Mouse (Mus musculus): ENCODE measurements around the gene Gpnmb.
A peak's percentile ranks its signal among the peaks of the same experiment; 100 is the strongest.

Gpnmb gene

GRCm38 (mm10) chr6:49036275-49037267, at the start of gene Gpnmb:
TSS of gene Gpnmb (plus strand) at chr6:49036546.
- peak; percentile 22 for DNase-seq

- DNase-seq, result no peak
Measured at GRCm38 (mm10) chr6:48989971-48990370, 46.4 kb upstream of the Gpnmb start.

- DNase-seq, result no peak
Measured at GRCm38 (mm10) chr6:48991991-48992390, 44.4 kb upstream of the Gpnmb start.

- DNase-seq, result no peak
Measured at GRCm38 (mm10) chr6:48998186-48998585, 38.2 kb upstream of the Gpnmb start.

- DNase-seq, result no peak
Measured at GRCm38 (mm10) chr6:48998796-48999195, 37.5 kb upstream of the Gpnmb start.

- no peak for DNase-seq
Measured at GRCm38 (mm10) chr6:49003381-49003780, 33.0 kb upstream of the Gpnmb start.

- DNase-seq, result peak; percentile 64
Measured at GRCm38 (mm10) chr6:49007981-49008380, 28.4 kb upstream of the Gpnmb start.

GRCm38 (mm10) chr6:49008420-49009160, 27.8 kb upstream of the Gpnmb start:
- no peak for DNase-seq

GRCm38 (mm10) chr6:49009161-49009555, 27.2 kb upstream of the Gpnmb start:
- no peak for DNase-seq

GRCm38 (mm10) chr6:49009665-49010064, 26.7 kb upstream of the Gpnmb start:
- no peak for DNase-seq

GRCm38 (mm10) chr6:49011191-49011590, 25.2 kb upstream of the Gpnmb start:
- DNase-seq, result no peak

- DNase-seq, result no peak
Measured at GRCm38 (mm10) chr6:49013023-49013422, 23.3 kb upstream of the Gpnmb start.

GRCm38 (mm10) chr6:49013458-49013857, 22.9 kb upstream of the Gpnmb start:
- no peak for DNase-seq

GRCm38 (mm10) chr6:49017150-49017549, 19.2 kb upstream of the Gpnmb start:
- peak; percentile 34 for DNase-seq

GRCm38 (mm10) chr6:49019341-49019740, 17.0 kb upstream of the Gpnmb start:
- no peak for DNase-seq

GRCm38 (mm10) chr6:49021141-49022012, 15.0 kb upstream of the Gpnmb start:
- DNase-seq, result peak; percentile 22

GRCm38 (mm10) chr6:49022384-49022783, 14.0 kb upstream of the Gpnmb start:
- DNase-seq, result no peak

- no peak for DNase-seq
Measured at GRCm38 (mm10) chr6:49023315-49023714, 13.0 kb upstream of the Gpnmb start.

- DNase-seq, result no peak
Measured at GRCm38 (mm10) chr6:49025290-49025689, 11.1 kb upstream of the Gpnmb start.

GRCm38 (mm10) chr6:49026496-49026895, 9.8 kb upstream of the Gpnmb start:
- DNase-seq, result no peak

- no peak for DNase-seq
Measured at GRCm38 (mm10) chr6:49028019-49028418, 8.3 kb upstream of the Gpnmb start.

- DNase-seq, result no peak
Measured at GRCm38 (mm10) chr6:49028708-49029107, 7.6 kb upstream of the Gpnmb start.

GRCm38 (mm10) chr6:49031230-49031629, 5.1 kb upstream of the Gpnmb start:
- DNase-seq, result no peak
